Mouse (Mus musculus): ENCODE measurements around the gene Kctd7.

Gene Kctd7

GRCm38 (mm10) chr5:130143101-130143500 lies 1.6 kb upstream of the Kctd7 start:
- DNase-seq (ENCODE audit: low read depth, low spot score), result no peak

- DNase-seq (ENCODE audit: low read depth, low spot score), result peak; percentile 74
Measured at GRCm38 (mm10) chr5:130143977-130144333, 706 bp upstream of the Kctd7 start.

- no peak for DNase-seq (ENCODE audit: low read depth, low spot score)
Measured at GRCm38 (mm10) chr5:130145961-130146360, 1.3 kb downstream of the Kctd7 start.

- no peak for DNase-seq (ENCODE audit: low read depth, low spot score)
Measured at GRCm38 (mm10) chr5:130149726-130150310, 5.2 kb downstream of the Kctd7 start.

- DNase-seq (ENCODE audit: low read depth, low spot score), result no peak
Measured at GRCm38 (mm10) chr5:130154286-130154685, 9.6 kb downstream of the Kctd7 start.

- DNase-seq (ENCODE audit: low read depth, low spot score), result no peak
Measured at GRCm38 (mm10) chr5:130158545-130158944, 13.9 kb downstream of the Kctd7 start.

- no peak for DNase-seq (ENCODE audit: low read depth, low spot score)
Measured at GRCm38 (mm10) chr5:130159761-130160201, 15.1 kb downstream of the Kctd7 start.

GRCm38 (mm10) chr5:130163670-130164069 lies 19.0 kb downstream of the Kctd7 start:
- DNase-seq (ENCODE audit: low read depth, low spot score), result peak; percentile 86

GRCm38 (mm10) chr5:130165213-130165612 lies 20.6 kb downstream of the Kctd7 start:
- DNase-seq (ENCODE audit: low read depth, low spot score), result no peak

GRCm38 (mm10) chr5:130169109-130169508 lies 24.4 kb downstream of the Kctd7 start:
- DNase-seq (ENCODE audit: low read depth, low spot score), result peak; percentile 69

- DNase-seq (ENCODE audit: low read depth, low spot score), result no peak
Measured at GRCm38 (mm10) chr5:130170666-130171422, 26.2 kb downstream of the Kctd7 start.

GRCm38 (mm10) chr5:130171423-130171954 lies 26.8 kb downstream of the Kctd7 start, which contains the start of gene Rabgef1:
Rabgef1 (plus strand) TSS chr5:130171798.
- DNase-seq (ENCODE audit: low read depth, low spot score), result peak; percentile 80

- DNase-seq (ENCODE audit: low read depth, low spot score), result peak; percentile 57
Measured at GRCm38 (mm10) chr5:130171956-130172601, 27.4 kb downstream of the Kctd7 start.

GRCm38 (mm10) chr5:130173012-130173411 lies 28.4 kb downstream of the Kctd7 start:
- DNase-seq (ENCODE audit: low read depth, low spot score), result no peak

- no peak for DNase-seq (ENCODE audit: low read depth, low spot score)
Measured at GRCm38 (mm10) chr5:130177871-130178270, 33.2 kb downstream of the Kctd7 start.

- peak; percentile 62 for DNase-seq (ENCODE audit: low read depth, low spot score)
Measured at GRCm38 (mm10) chr5:130180362-130180761, 35.7 kb downstream of the Kctd7 start.

- no peak for DNase-seq (ENCODE audit: low read depth, low spot score)
Measured at GRCm38 (mm10) chr5:130181740-130182540, 37.3 kb downstream of the Kctd7 start.

GRCm38 (mm10) chr5:130182541-130182821 lies 37.8 kb downstream of the Kctd7 start:
- no peak for DNase-seq (ENCODE audit: low read depth, low spot score)

GRCm38 (mm10) chr5:130184193-130184856 lies 39.7 kb downstream of the Kctd7 start:
- DNase-seq (ENCODE audit: low read depth, low spot score), result no peak

GRCm38 (mm10) chr5:130185312-130185711 lies 40.7 kb downstream of the Kctd7 start:
- DNase-seq (ENCODE audit: low read depth, low spot score), result no peak

GRCm38 (mm10) chr5:130187383-130187782 lies 42.7 kb downstream of the Kctd7 start:
- DNase-seq (ENCODE audit: low read depth, low spot score), result peak; percentile 86

All from R1 (cell line).